Mouse (Mus musculus): ENCODE measurements around the gene Leo1.

- TF ChIP-seq EP300 (IDR thresholded peaks at IDR 0.05; ENCODE audit: low read depth) = no peak
- no peak for TF ChIP-seq CTCF (IDR thresholded peaks at IDR 0.05; ENCODE audit: low read depth)
Observed at GRCm38 (mm10) chr9:75480536-75481075, 39.3 kb downstream of the Leo1 start.

Data from liver, embryonic 14.5 days (tissue).